Mouse (Mus musculus): ENCODE measurements around the gene Mkrn2. TPM values are rescaled to one million over a fixed set of nuclear protein-coding genes. Genes with fewer than 3 reads are reported as not detected.
A peak's percentile ranks its signal among the peaks of the same experiment; 100 is the strongest.

Mkrn2 gene
- polyA plus RNA-seq, 1 experiment from 2014 or later = 11.6 TPM

GRCm38 (mm10) chr6:115664268-115664667 is 62.6 kb downstream of the Mkrn2 start:
- ATAC-seq (no peak), DNase-seq (no peak)
- no peaks in the 10 kb centered on the region for H3K27me3 ChIP-seq (ENCODE audit: insufficient read depth, low read length)
- H3K4me2 ChIP-seq (ENCODE audit: low read depth, low read length) = no peak overlapping the region
- peaks cover 3% of the 10 kb centered on the region; the same call in 1 of the 2 replicates for H3K36me3 ChIP-seq (replicated peaks; ENCODE audit: insufficient read depth, low read length)
- whole genome bisulfite sequencing (ENCODE audit: insufficient replicate concordance) = 49% methylated on average over 3 of the region's 3 CpGs
- peaks cover 36% of the 10 kb centered on the region for H3K4me1 ChIP-seq (ENCODE audit: insufficient read depth)
- TF ChIP-seq EP300 (IDR thresholded peaks at IDR 0.05; ENCODE audit: low read depth) (no peak), CTCF (IDR thresholded peaks at IDR 0.05; ENCODE audit: low read depth) (no peak)
- H3K9me3 ChIP-seq (ENCODE audit: low read length) = no peaks in the 10 kb centered on the region
- H3K4me3 ChIP-seq (ENCODE audit: low read depth, low read length) = no peak overlapping the region
- peak overlapping the region; percentile 55 for H3K27ac ChIP-seq (ENCODE audit: low read depth)
- H3K9ac ChIP-seq (replicated peaks) = no peak overlapping the region

GRCm38 (mm10) chr6:115666641-115667040 is 64.9 kb downstream of the Mkrn2 start:
- ATAC-seq (peak; percentile 97), DNase-seq (peak; percentile 68)
- peak overlapping the region; percentile 43 for H3K4me2 ChIP-seq (ENCODE audit: low read depth, low read length)
- H3K9me3 ChIP-seq (ENCODE audit: low read length) = no peaks in the 10 kb centered on the region
- peaks cover 36% of the 10 kb centered on the region for H3K4me1 ChIP-seq (ENCODE audit: insufficient read depth)
- WGBS (ENCODE audit: insufficient replicate concordance) = 43% methylated on average over 4 of the region's 4 CpGs
- H3K27me3 ChIP-seq (ENCODE audit: insufficient read depth, low read length) = no peaks in the 10 kb centered on the region
- no peak overlapping the region for H3K4me3 ChIP-seq (ENCODE audit: low read depth, low read length)
- 0 out of 2 replicates have a peak, but pooled peaks cover 3% of the 10 kb centered on the region for H3K36me3 ChIP-seq (replicated peaks; ENCODE audit: insufficient read depth, low read length)
- no peak for TF ChIP-seq CTCF (IDR thresholded peaks at IDR 0.05; ENCODE audit: low read depth)
- peak; percentile 88 for TF ChIP-seq EP300 (IDR thresholded peaks at IDR 0.05; ENCODE audit: low read depth)
- 0 out of 2 replicates have a peak overlapping the region, but pooled peaks have one; percentile 34 for H3K9ac ChIP-seq (replicated peaks)
- H3K27ac ChIP-seq (ENCODE audit: low read depth) = peak overlapping the region; percentile 93

Other genes starting within 250 kb of the Mkrn2 start
- 4.9 and 5.1 TPM in 2 replicates for gene Pparg, start 241.0 kb upstream of the Mkrn2 start, polyA plus RNA-seq (2015; fragmentation: Nextera tagmentation; extraction: Ambion mirVana)
- gene Tsen2, start 57.2 kb upstream of the Mkrn2 start, polyA plus RNA-seq (2015; fragmentation: Nextera tagmentation; extraction: Ambion mirVana) = 7.1 and 7.5 TPM in 2 replicates
- 14.8 and 16.5 TPM in 2 replicates for gene Mkrn2os, start 9.3 kb upstream of the Mkrn2 start, polyA plus RNA-seq (2015; fragmentation: Nextera tagmentation; extraction: Ambion mirVana)
- 39.6 and 43.5 TPM in 2 replicates for gene Raf1, start 74.7 kb downstream of the Mkrn2 start, polyA plus RNA-seq (2015; fragmentation: Nextera tagmentation; extraction: Ambion mirVana)
- gene Tmem40, start 160.5 kb downstream of the Mkrn2 start, polyA plus RNA-seq (2015; fragmentation: Nextera tagmentation; extraction: Ambion mirVana) = 18.9 and 21.2 TPM in 2 replicates
- 0.59 and 0.61 TPM in 2 replicates for gene Cand2, start 172.6 kb downstream of the Mkrn2 start, polyA plus RNA-seq (2015; fragmentation: Nextera tagmentation; extraction: Ambion mirVana)
- 1,354 and 1,414 TPM in 2 replicates for gene Rpl32, start 206.8 kb downstream of the Mkrn2 start, polyA plus RNA-seq (2015; fragmentation: Nextera tagmentation; extraction: Ambion mirVana)
- 0.11 TPM in 1 of 2 replicates, not detected in the other for gene Efcab12, start 236.5 kb downstream of the Mkrn2 start, polyA plus RNA-seq (2015; fragmentation: Nextera tagmentation; extraction: Ambion mirVana)

All from liver, postnatal 0 days (tissue).